Mouse (Mus musculus) heart, postnatal 0 days (tissue): ENCODE measurements at regions not wholly inside any gene's neighbourhood (a gene's known extent, or its start where the extent isn't known, plus 50 kb on each side); places are given as distances from the start of the nearest gene placed in this dataset.

Source experiments
- CTCF ChIP-seq: IDR thresholded peaks from 2 replicates; pipeline ENCODE4 v1.5.1; 2016; ENCODE audit warnings: antibody characterized with exemption, control low read depth, low read depth
- EP300 ChIP-seq: IDR thresholded peaks from 2 replicates; pipeline ENCODE4 v1.6.1; 2016; ENCODE audit warnings: antibody characterized with exemption, low read depth

GRCm38 (mm10) chr2:144895254-144895653 is 71.8 kb downstream of the Scp2d1 start:
- TF ChIP-seq CTCF (no peak), EP300 (no peak)
